Mouse (Mus musculus) megakaryocyte, embryonic 14.5 days (primary cell): ENCODE measurements around the gene Dpp4.

ENCODE experiments used
- FLI1 ChIP-seq: IDR thresholded peaks from 2 replicates; pipeline ENCODE4 v1.6.1; 2012; ENCODE audit warnings: low read length, inconsistent platforms, mixed read lengths
- GATA1 ChIP-seq: IDR thresholded peaks from 3 replicates; pipeline ENCODE4 v1.6.1; 2012; ENCODE audit warnings: mixed read lengths, low read length, inconsistent platforms, borderline replicate concordance

DNA sequence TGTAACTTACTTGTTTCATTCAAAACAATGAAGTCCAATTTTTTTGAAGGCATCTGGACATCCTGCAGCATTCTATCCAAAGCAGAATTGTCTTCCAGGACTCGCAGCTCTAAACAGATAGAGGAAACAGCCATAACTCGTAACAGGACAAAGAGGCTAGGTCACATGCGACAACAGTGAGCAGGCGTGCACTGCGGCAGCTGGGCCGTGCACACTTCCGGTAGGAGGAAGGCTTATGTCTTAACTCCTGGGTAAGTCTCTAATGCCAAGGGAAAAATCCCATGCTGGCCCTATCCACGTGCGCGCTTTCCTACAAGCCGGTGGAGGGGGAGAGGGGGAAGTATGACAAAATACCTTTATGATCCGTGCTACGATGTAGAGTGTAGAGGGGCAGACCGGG, 55.4 kb downstream of the Dpp4 start:
- TF ChIP-seq GATA1 (no peak), FLI1 (no peak)
